Mouse (Mus musculus) hindlimb bud, embryonic 11.5 days (tissue): ENCODE measurements at regions not wholly inside any gene's neighbourhood (a gene's known extent, or its start where the extent isn't known, plus 50 kb on each side); places are given as distances from the start of the nearest gene placed in this dataset.

Source experiments
- DNase-seq: peaks from one replicate; pipeline ENCODE4 v3.0.0-alpha.2; 2012; ENCODE audit warnings: low read depth, low spot score; ENCODE audit errors: extremely low spot score

GRCm38 (mm10) chr10:87639339-87639738 lies 117.7 kb downstream of the Pah start:
- DNase-seq = no peak

GRCm38 (mm10) chr10:87649091-87649490 lies 127.5 kb downstream of the Pah start:
- peak; percentile 39 for DNase-seq

GRCm38 (mm10) chr10:87652139-87652740 lies 130.6 kb downstream of the Pah start:
- no peak for DNase-seq

GRCm38 (mm10) chr10:87654112-87654511 lies 132.5 kb downstream of the Pah start:
- DNase-seq = no peak

GRCm38 (mm10) chr10:87666020-87666718 lies 144.6 kb downstream of the Pah start:
- DNase-seq = no peak

GRCm38 (mm10) chr10:87666719-87667387 lies 145.3 kb downstream of the Pah start:
- DNase-seq = no peak

- DNase-seq = no peak
These were observed 146.1 kb downstream of the Pah start for GRCm38 (mm10) chr10:87667651-87668140.

GRCm38 (mm10) chr10:87674740-87675420 lies 153.3 kb downstream of the Pah start:
- no peak for DNase-seq

GRCm38 (mm10) chr10:87676041-87676672 lies 154.6 kb downstream of the Pah start:
- DNase-seq = peak; percentile 54

- DNase-seq = no peak
These were observed 157.4 kb downstream of the Pah start for GRCm38 (mm10) chr10:87678984-87679383.

- no peak for DNase-seq
These were observed 164.7 kb downstream of the Pah start for GRCm38 (mm10) chr10:87686311-87686710.

- no peak for DNase-seq
These were observed 165.2 kb downstream of the Pah start for GRCm38 (mm10) chr10:87686785-87687184.

- no peak for DNase-seq
These were observed 166.2 kb downstream of the Pah start for GRCm38 (mm10) chr10:87687844-87688243.

GRCm38 (mm10) chr10:87690831-87691230 lies 167.2 kb upstream of the Igf1 start:
- DNase-seq = no peak

- no peak for DNase-seq
These were observed 161.6 kb upstream of the Igf1 start for GRCm38 (mm10) chr10:87696485-87696884.

GRCm38 (mm10) chr10:87711209-87711608 lies 146.9 kb upstream of the Igf1 start:
- DNase-seq = no peak

GRCm38 (mm10) chr10:87711798-87712197 lies 146.3 kb upstream of the Igf1 start:
- no peak for DNase-seq

GRCm38 (mm10) chr10:87715874-87716600 lies 142.0 kb upstream of the Igf1 start:
- no peak for DNase-seq

GRCm38 (mm10) chr10:87717156-87717555 lies 140.9 kb upstream of the Igf1 start:
- no peak for DNase-seq

GRCm38 (mm10) chr10:87718491-87718890 lies 139.6 kb upstream of the Igf1 start:
- DNase-seq = no peak
